Mouse (Mus musculus): ENCODE measurements around the gene Naaladl2.

DNA sequence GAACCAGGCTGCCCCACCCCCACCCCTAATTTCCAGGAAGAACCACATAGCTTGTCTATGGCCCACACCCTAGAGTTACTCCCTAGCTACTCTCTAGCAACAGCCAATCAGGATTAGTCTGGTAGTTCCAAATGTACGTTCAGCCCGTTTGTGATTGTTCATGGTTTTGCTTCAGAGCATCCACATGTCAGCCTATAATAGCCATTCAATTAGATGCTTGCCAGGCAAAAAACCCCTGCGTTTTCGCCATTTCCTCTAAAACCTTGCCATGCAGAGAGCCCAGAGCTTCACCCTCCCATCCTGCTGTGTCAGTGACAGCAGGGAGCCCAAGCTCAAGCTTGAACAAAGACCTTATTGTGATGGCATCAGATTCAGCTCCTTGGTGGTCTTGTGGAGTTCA is 16.2 kb downstream of the Naaladl2 start:
- TF ChIP-seq CTCF (IDR thresholded peaks at IDR 0.05) = no peak
- TF ChIP-seq EP300 (IDR thresholded peaks at IDR 0.05) = no peak
